Mouse (Mus musculus): Measurements from ENCODE around the gene Cuedc1. TPM values are rescaled to one million over a fixed set of nuclear protein-coding genes. Genes with fewer than 3 reads are reported as not detected.
A peak's percentile ranks its signal among the peaks of the same experiment; 100 is the strongest.

Gene Cuedc1
- polyA plus RNA-seq, 1 experiment from 2014 or later: 16.8 TPM

- no peaks in the 10 kb centered on the region for H3K36me3 ChIP-seq (ENCODE audit: insufficient read depth)
- peak overlapping the region; percentile 58 for H3K4me2 ChIP-seq
- WGBS: 12% methylated on average over 23 of the region's 23 CpGs
- DNase-seq: peak; percentile 71
- no peaks in the 10 kb centered on the region for H3K9me3 ChIP-seq (ENCODE audit: low read depth, low read length)
- H3K4me3 ChIP-seq (ENCODE audit: low read depth, low read length): peak overlapping the region; percentile 15; the same call in 1 of the 2 replicates
- no peaks in the 10 kb centered on the region for H3K27me3 ChIP-seq (ENCODE audit: insufficient read depth, low read length)
- peak overlapping the region; percentile 82 for H3K27ac ChIP-seq (ENCODE audit: low read depth)
- peaks cover 16% of the 10 kb centered on the region for H3K4me1 ChIP-seq (ENCODE audit: insufficient read depth)
- peak overlapping the region; percentile 25 for H3K9ac ChIP-seq
- TF ChIP-seq CTCF (IDR thresholded peaks at IDR 0.05; ENCODE audit: low read depth): no peak
- ATAC-seq (ENCODE audit: insufficient read depth): peak; percentile 53
Measured at GRCm38 (mm10) chr11:88235221-88236203, 137.7 kb downstream of the Cuedc1 start.

GRCm38 (mm10) chr11:88240275-88240674, 142.4 kb downstream of the Cuedc1 start:
- H3K36me3 ChIP-seq (ENCODE audit: insufficient read depth): no peaks in the 10 kb centered on the region
- 78% methylated on average over 10 of the region's 10 CpGs for WGBS
- no peaks in the 10 kb centered on the region for H3K27me3 ChIP-seq (ENCODE audit: insufficient read depth, low read length)
- no peak overlapping the region for H3K4me3 ChIP-seq (ENCODE audit: low read depth, low read length)
- H3K4me1 ChIP-seq (ENCODE audit: insufficient read depth): peaks cover 11% of the 10 kb centered on the region; the same call in 1 of the 2 replicates
- H3K27ac ChIP-seq (ENCODE audit: low read depth): no peak overlapping the region
- H3K9me3 ChIP-seq (ENCODE audit: low read depth, low read length): no peaks in the 10 kb centered on the region
- no peak for TF ChIP-seq CTCF (IDR thresholded peaks at IDR 0.05; ENCODE audit: low read depth)
- no peak overlapping the region for H3K4me2 ChIP-seq
- ATAC-seq (ENCODE audit: insufficient read depth) (no peak), DNase-seq (no peak)
- H3K9ac ChIP-seq: no peak overlapping the region

- ATAC-seq (ENCODE audit: insufficient read depth) (no peak), DNase-seq (peak; percentile 63)
- 14% methylated on average over 10 of the region's 10 CpGs for WGBS
- H3K9ac ChIP-seq: no peak overlapping the region
- no peaks in the 10 kb centered on the region for H3K27me3 ChIP-seq (ENCODE audit: insufficient read depth, low read length)
- 0 out of 2 replicates have a peak, but pooled peaks cover 8% of the 10 kb centered on the region for H3K4me1 ChIP-seq (ENCODE audit: insufficient read depth)
- no peak overlapping the region for H3K4me2 ChIP-seq
- no peaks in the 10 kb centered on the region for H3K9me3 ChIP-seq (ENCODE audit: low read depth, low read length)
- no peak overlapping the region for H3K27ac ChIP-seq (ENCODE audit: low read depth)
- no peak for TF ChIP-seq CTCF (IDR thresholded peaks at IDR 0.05; ENCODE audit: low read depth)
- no peaks in the 10 kb centered on the region for H3K36me3 ChIP-seq (ENCODE audit: insufficient read depth)
- H3K4me3 ChIP-seq (ENCODE audit: low read depth, low read length): no peak overlapping the region
Measured at GRCm38 (mm10) chr11:88240736-88241353, 143.0 kb downstream of the Cuedc1 start.

GRCm38 (mm10) chr11:88241468-88242301, 143.8 kb downstream of the Cuedc1 start:
- no peak for TF ChIP-seq CTCF (IDR thresholded peaks at IDR 0.05; ENCODE audit: low read depth)
- Histone ChIP-seq H3K27me3 (ENCODE audit: insufficient read depth, low read length) (no peaks in the 10 kb centered on the region), H3K4me1 (ENCODE audit: insufficient read depth) (0 out of 2 replicates have a peak, but pooled peaks cover 5% of the 10 kb centered on the region), H3K9ac (no peak overlapping the region), H3K27ac (ENCODE audit: low read depth) (no peak overlapping the region), H3K36me3 (ENCODE audit: insufficient read depth) (no peaks in the 10 kb centered on the region), H3K9me3 (ENCODE audit: low read depth, low read length) (no peaks in the 10 kb centered on the region), H3K4me3 (ENCODE audit: low read depth, low read length) (no peak overlapping the region), H3K4me2 (no peak overlapping the region)
- DNase-seq (peak; percentile 64), ATAC-seq (ENCODE audit: insufficient read depth) (peak; percentile 58; the same call in 1 of the 2 replicates)
- WGBS: 45% methylated on average over 12 of the region's 12 CpGs

Other genes with a start within 250 kb of the Cuedc1 start
- 11.3 and 14.3 TPM in 2 replicates for gene Mks1, start 244.8 kb upstream of the Cuedc1 start, polyA plus RNA-seq (2014; fragmentation: Nextera tagmentation; extraction: Ambion mirVana)
- not detected in 2 replicates for gene Epx, start 222.5 kb upstream of the Cuedc1 start, polyA plus RNA-seq (2014; fragmentation: Nextera tagmentation; extraction: Ambion mirVana)
- gene Olfr462, start 205.8 kb upstream of the Cuedc1 start, polyA plus RNA-seq (2014; fragmentation: Nextera tagmentation; extraction: Ambion mirVana): not detected in 2 replicates
- not detected in 2 replicates for gene Olfr463, start 200.7 kb upstream of the Cuedc1 start, polyA plus RNA-seq (2014; fragmentation: Nextera tagmentation; extraction: Ambion mirVana)
- gene Olfr464, start 177.1 kb upstream of the Cuedc1 start, polyA plus RNA-seq (2014; fragmentation: Nextera tagmentation; extraction: Ambion mirVana): not detected in 2 replicates
- 19.7 and 19.9 TPM in 2 replicates for gene Dynll2, start 110.5 kb upstream of the Cuedc1 start, polyA plus RNA-seq (2014; fragmentation: Nextera tagmentation; extraction: Ambion mirVana)
- gene Srsf1, start 50.7 kb upstream of the Cuedc1 start, polyA plus RNA-seq (2014; fragmentation: Nextera tagmentation; extraction: Ambion mirVana): 446 and 450 TPM in 2 replicates
- 44.5 and 46.8 TPM in 2 replicates for gene Vezf1, start 29.8 kb upstream of the Cuedc1 start, polyA plus RNA-seq (2014; fragmentation: Nextera tagmentation; extraction: Ambion mirVana)
- 55.1 and 57.6 TPM in 2 replicates for gene Mrps23, start 106.3 kb downstream of the Cuedc1 start, polyA plus RNA-seq (2014; fragmentation: Nextera tagmentation; extraction: Ambion mirVana)
- not detected in 2 replicates for gene Ccdc182, start 196.0 kb downstream of the Cuedc1 start, polyA plus RNA-seq (2014; fragmentation: Nextera tagmentation; extraction: Ambion mirVana)

All from lung, embryonic 14.5 days (tissue).